Mouse (Mus musculus): ENCODE data around the gene Nfia. TPM values are rescaled to one million over a fixed set of nuclear protein-coding genes. Genes with fewer than 3 reads are reported as not detected.

The Nfia gene
- polyA plus RNA-seq, 1 experiment from 2014 or later: 45.1 TPM

GRCm38 (mm10) chr4:97786571-97786970 lies 14.0 kb downstream of the Nfia start:
- Histone ChIP-seq H3K9ac (no peak overlapping the region), H3K27ac (replicated peaks) (no peak overlapping the region), H3K27me3 (no peaks in the 10 kb centered on the region), H3K4me3 (no peak overlapping the region), H3K36me3 (peaks cover 15% of the 10 kb centered on the region), H3K9me3 (no peaks in the 10 kb centered on the region), H3K4me1 (replicated peaks) (peaks cover 61% of the 10 kb centered on the region), H3K4me2 (no peak overlapping the region)
- ATAC-seq (ENCODE audit: low read depth): no peak
- WGBS: 43% methylated on average over 8 of the region's 8 CpGs

GRCm38 (mm10) chr4:97787515-97787914 lies 15.0 kb downstream of the Nfia start:
- Histone ChIP-seq H3K9me3 (no peaks in the 10 kb centered on the region), H3K27ac (replicated peaks) (no peak overlapping the region), H3K9ac (no peak overlapping the region), H3K4me3 (no peak overlapping the region), H3K36me3 (peaks cover 15% of the 10 kb centered on the region), H3K4me2 (no peak overlapping the region), H3K4me1 (replicated peaks) (peaks cover 66% of the 10 kb centered on the region), H3K27me3 (no peaks in the 10 kb centered on the region)
- 0 out of 2 replicates have a peak, but pooled peaks have one; percentile 47 for ATAC-seq (ENCODE audit: low read depth)
- 72% methylated on average over 3 of the region's 3 CpGs for WGBS

- WGBS: 53% methylated on average over 4 of the region's 4 CpGs
- H3K27ac ChIP-seq (replicated peaks): 0 out of 2 replicates have a peak overlapping the region, but pooled peaks have one; percentile 29
- no peaks in the 10 kb centered on the region for H3K9me3 ChIP-seq
- peak overlapping the region; percentile 11 for H3K4me2 ChIP-seq
- 0 out of 2 replicates have a peak, but pooled peaks have one; percentile 40 for ATAC-seq (ENCODE audit: low read depth)
- no peak overlapping the region for H3K9ac ChIP-seq
- peaks cover 4% of the 10 kb centered on the region for H3K36me3 ChIP-seq
- no peak overlapping the region for H3K4me3 ChIP-seq
- no peaks in the 10 kb centered on the region for H3K27me3 ChIP-seq
- H3K4me1 ChIP-seq (replicated peaks): peaks cover 62% of the 10 kb centered on the region
Measured at GRCm38 (mm10) chr4:97788537-97788936, 16.0 kb downstream of the Nfia start.

- Histone ChIP-seq H3K9me3 (no peaks in the 10 kb centered on the region), H3K27me3 (no peaks in the 10 kb centered on the region), H3K9ac (no peak overlapping the region), H3K36me3 (no peaks in the 10 kb centered on the region), H3K4me2 (no peak overlapping the region), H3K4me1 (replicated peaks) (peaks cover 59% of the 10 kb centered on the region), H3K4me3 (no peak overlapping the region), H3K27ac (replicated peaks) (no peak overlapping the region; the same call in 1 of the 2 replicates)
- 71% methylated on average over 10 of the region's 10 CpGs for WGBS
- ATAC-seq (ENCODE audit: low read depth): no peak
Measured at GRCm38 (mm10) chr4:97793931-97794330, 21.4 kb downstream of the Nfia start.

- H3K4me2 ChIP-seq: no peak overlapping the region
- 86% methylated on average over 4 of the region's 4 CpGs for WGBS
- ATAC-seq (ENCODE audit: low read depth): no peak
- H3K4me3 ChIP-seq: no peak overlapping the region
- no peaks in the 10 kb centered on the region for H3K27me3 ChIP-seq
- no peak overlapping the region for H3K9ac ChIP-seq
- no peaks in the 10 kb centered on the region for H3K9me3 ChIP-seq
- no peak overlapping the region for H3K27ac ChIP-seq (replicated peaks)
- no peaks in the 10 kb centered on the region for H3K36me3 ChIP-seq
- H3K4me1 ChIP-seq (replicated peaks): peaks cover 50% of the 10 kb centered on the region
Measured at GRCm38 (mm10) chr4:97794865-97795264, 22.3 kb downstream of the Nfia start.

GRCm38 (mm10) chr4:97795957-97796356 lies 23.4 kb downstream of the Nfia start:
- H3K4me1 ChIP-seq (replicated peaks): peaks cover 45% of the 10 kb centered on the region
- WGBS: 62% methylated on average over 5 of the region's 5 CpGs
- no peak for ATAC-seq (ENCODE audit: low read depth)
- no peaks in the 10 kb centered on the region for H3K27me3 ChIP-seq
- no peak overlapping the region for H3K4me2 ChIP-seq
- no peak overlapping the region for H3K9ac ChIP-seq
- no peaks in the 10 kb centered on the region for H3K36me3 ChIP-seq
- H3K27ac ChIP-seq (replicated peaks): 0 out of 2 replicates have a peak overlapping the region, but pooled peaks have one; percentile 13
- no peaks in the 10 kb centered on the region for H3K9me3 ChIP-seq
- H3K4me3 ChIP-seq: no peak overlapping the region

GRCm38 (mm10) chr4:97796505-97796904 lies 24.0 kb downstream of the Nfia start:
- no peaks in the 10 kb centered on the region for H3K27me3 ChIP-seq
- no peak overlapping the region for H3K4me3 ChIP-seq
- 0 out of 2 replicates have a peak, but pooled peaks cover under 1% of the 10 kb centered on the region for H3K36me3 ChIP-seq
- no peak for ATAC-seq (ENCODE audit: low read depth)
- no peak overlapping the region for H3K4me2 ChIP-seq
- H3K9me3 ChIP-seq: no peaks in the 10 kb centered on the region
- 75% methylated on average over 10 of the region's 10 CpGs for WGBS
- no peak overlapping the region for H3K9ac ChIP-seq
- no peak overlapping the region for H3K27ac ChIP-seq (replicated peaks)
- peaks cover 44% of the 10 kb centered on the region for H3K4me1 ChIP-seq (replicated peaks)

- Histone ChIP-seq H3K9ac (no peak overlapping the region), H3K27me3 (no peaks in the 10 kb centered on the region), H3K4me2 (no peak overlapping the region), H3K4me1 (replicated peaks) (peaks cover 37% of the 10 kb centered on the region), H3K27ac (replicated peaks) (no peak overlapping the region), H3K4me3 (no peak overlapping the region), H3K36me3 (0 out of 2 replicates have a peak, but pooled peaks cover 13% of the 10 kb centered on the region), H3K9me3 (0 out of 2 replicates have a peak, but pooled peaks cover 3% of the 10 kb centered on the region)
- no peak for ATAC-seq (ENCODE audit: low read depth)
- 63% methylated on average over 3 of the region's 3 CpGs for WGBS
Measured at GRCm38 (mm10) chr4:97803791-97804190, 31.3 kb downstream of the Nfia start.

GRCm38 (mm10) chr4:97804638-97805037 lies 32.1 kb downstream of the Nfia start:
- ATAC-seq (ENCODE audit: low read depth): no peak
- Histone ChIP-seq H3K36me3 (0 out of 2 replicates have a peak, but pooled peaks cover 13% of the 10 kb centered on the region), H3K4me3 (no peak overlapping the region), H3K27ac (replicated peaks) (no peak overlapping the region), H3K4me1 (replicated peaks) (peaks cover 45% of the 10 kb centered on the region), H3K27me3 (no peaks in the 10 kb centered on the region), H3K4me2 (no peak overlapping the region), H3K9me3 (0 out of 2 replicates have a peak, but pooled peaks cover 3% of the 10 kb centered on the region), H3K9ac (no peak overlapping the region)
- WGBS: 52% methylated on average over 5 of the region's 5 CpGs

- H3K4me2 ChIP-seq: no peak overlapping the region
- 0 out of 2 replicates have a peak, but pooled peaks cover 3% of the 10 kb centered on the region for H3K9me3 ChIP-seq
- ATAC-seq (ENCODE audit: low read depth): no peak
- H3K9ac ChIP-seq: no peak overlapping the region
- H3K4me1 ChIP-seq (replicated peaks): peaks cover 51% of the 10 kb centered on the region
- no peak overlapping the region for H3K4me3 ChIP-seq
- 36% methylated on average over 2 of the region's 2 CpGs for WGBS
- H3K27ac ChIP-seq (replicated peaks): peak overlapping the region; percentile 52; the same call in 1 of the 2 replicates
- H3K36me3 ChIP-seq: 0 out of 2 replicates have a peak, but pooled peaks cover 13% of the 10 kb centered on the region
- no peaks in the 10 kb centered on the region for H3K27me3 ChIP-seq
Measured at GRCm38 (mm10) chr4:97805255-97805654, 32.7 kb downstream of the Nfia start.

- ATAC-seq (ENCODE audit: low read depth): peak; percentile 73
- Histone ChIP-seq H3K9me3 (0 out of 2 replicates have a peak, but pooled peaks cover 3% of the 10 kb centered on the region), H3K9ac (no peak overlapping the region), H3K4me2 (no peak overlapping the region), H3K4me1 (replicated peaks) (peaks cover 55% of the 10 kb centered on the region), H3K36me3 (0 out of 2 replicates have a peak, but pooled peaks cover 13% of the 10 kb centered on the region), H3K27ac (replicated peaks) (0 out of 2 replicates have a peak overlapping the region, but pooled peaks have one; percentile 20), H3K4me3 (no peak overlapping the region), H3K27me3 (no peaks in the 10 kb centered on the region)
- WGBS: 24% methylated on average over 7 of the region's 7 CpGs
Measured at GRCm38 (mm10) chr4:97805896-97806808, 33.6 kb downstream of the Nfia start.

GRCm38 (mm10) chr4:97806924-97807323 lies 34.4 kb downstream of the Nfia start:
- 78% methylated on average over 2 of the region's 2 CpGs for whole genome bisulfite sequencing
- Histone ChIP-seq H3K4me1 (replicated peaks) (peaks cover 55% of the 10 kb centered on the region), H3K4me3 (no peak overlapping the region), H3K36me3 (0 out of 2 replicates have a peak, but pooled peaks cover 9% of the 10 kb centered on the region), H3K27me3 (no peaks in the 10 kb centered on the region), H3K9me3 (0 out of 2 replicates have a peak, but pooled peaks cover 3% of the 10 kb centered on the region), H3K27ac (replicated peaks) (no peak overlapping the region), H3K9ac (no peak overlapping the region), H3K4me2 (no peak overlapping the region)
- ATAC-seq (ENCODE audit: low read depth): no peak

Measured in neural tube, embryonic 13.5 days (tissue).